Mouse (Mus musculus) cerebellum, adult 2 months (tissue): ENCODE results near the gene Bves. TPM values are rescaled to one million over a fixed set of nuclear protein-coding genes. Genes with fewer than 3 reads are reported as not detected.

Source experiments
- DNase-seq, 2 experiments: peaks; one replicate each; pipeline ENCODE4 v3.0.0; 2021
- H3K27ac ChIP-seq: fragments of 200-500 bp; 2 replicates; pipeline ENCODE4 v1.5.1; 2012; ENCODE audit warnings: low read length, control low read depth, inconsistent platforms; ENCODE audit not compliant: insufficient read depth
- H3K27me3 ChIP-seq: fragments of 200-500 bp; 2 replicates; pipeline ENCODE4 v1.6.1; 2012; ENCODE audit warnings: inconsistent platforms, mild to moderate bottlenecking, low read length, moderate library complexity; ENCODE audit not compliant: control insufficient read depth, insufficient read depth
- H3K4me1 ChIP-seq: fragments of 200-500 bp; 2 replicates; pipeline ENCODE4 v1.6.1; 2011; ENCODE audit warnings: low read length; ENCODE audit not compliant: control insufficient read depth, insufficient read depth
- H3K4me3 ChIP-seq: fragments of 200-500 bp; replicated peaks from 2 replicates; pipeline ENCODE3; 2011; ENCODE audit warnings: mild to moderate bottlenecking, low read depth, low read length, control low read depth; ENCODE audit not compliant: insufficient read depth
- CTCF ChIP-seq: fragments of 200-500 bp; IDR thresholded peaks from 2 replicates; pipeline ENCODE4 v1.5.1; 2011; ENCODE audit warnings: low read depth, mild to moderate bottlenecking, control low read depth, low read length, moderate library complexity, borderline replicate concordance; ENCODE audit not compliant: insufficient read depth
- POLR2A ChIP-seq: fragments of 200-500 bp; IDR thresholded peaks from 2 replicates; pipeline ENCODE4 v1.6.1; 2011; ENCODE audit warnings: low read length, control low read depth, borderline replicate concordance; ENCODE audit not compliant: insufficient read depth
- WGBS: fragments of 180-500 bp; shearing (Covaris S2); methylation state at CpG from one replicate; pipeline ENCODE4 v1.1.7; 2018; 5-methylcytosine and 5-hydroxymethylcytosine counted together
- polyA plus RNA-seq: library from polyadenylated mRNA; depleted of rRNA; stranded (reverse); fragments of >200 nt; gene quantifications from 2 replicates; pipeline ENCODE4 v1.2.3, GENCODE M21; 2012

Gene Bves
- polyA plus RNA-seq, 1 experiment, result 0.62 TPM

DNA sequence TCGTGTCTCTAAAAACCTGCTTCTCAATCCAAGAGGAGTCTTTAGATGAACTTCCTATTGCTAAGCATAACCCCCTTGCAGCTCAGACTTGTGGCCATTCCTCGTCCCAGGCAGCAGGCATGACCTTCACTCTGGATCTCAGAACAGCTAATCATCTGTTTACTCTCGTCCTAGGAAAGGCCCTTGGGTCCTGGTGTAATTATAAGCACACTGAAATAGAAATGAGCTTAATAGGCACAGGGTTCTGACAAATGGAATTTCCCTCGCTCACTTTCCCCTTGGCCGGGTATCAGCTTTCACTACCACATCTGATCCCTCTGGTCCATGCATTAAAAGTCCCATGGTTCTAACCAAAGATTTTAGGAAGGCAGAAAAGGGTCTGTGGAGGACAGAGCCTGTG is 27.8 kb downstream of the Bves start:
- H3K4me1 ChIP-seq, result no peaks in the 10 kb centered on the region
- TF ChIP-seq CTCF, result no peak
- TF ChIP-seq POLR2A, result no peak
- 61% methylated on average over 5 of the region's 5 CpGs for WGBS
- H3K4me3 ChIP-seq, result no peak overlapping the region
- no peaks in the 10 kb centered on the region for H3K27me3 ChIP-seq
- H3K27ac ChIP-seq, result no peak overlapping the region
- DNase-seq, result no peak

DNA sequence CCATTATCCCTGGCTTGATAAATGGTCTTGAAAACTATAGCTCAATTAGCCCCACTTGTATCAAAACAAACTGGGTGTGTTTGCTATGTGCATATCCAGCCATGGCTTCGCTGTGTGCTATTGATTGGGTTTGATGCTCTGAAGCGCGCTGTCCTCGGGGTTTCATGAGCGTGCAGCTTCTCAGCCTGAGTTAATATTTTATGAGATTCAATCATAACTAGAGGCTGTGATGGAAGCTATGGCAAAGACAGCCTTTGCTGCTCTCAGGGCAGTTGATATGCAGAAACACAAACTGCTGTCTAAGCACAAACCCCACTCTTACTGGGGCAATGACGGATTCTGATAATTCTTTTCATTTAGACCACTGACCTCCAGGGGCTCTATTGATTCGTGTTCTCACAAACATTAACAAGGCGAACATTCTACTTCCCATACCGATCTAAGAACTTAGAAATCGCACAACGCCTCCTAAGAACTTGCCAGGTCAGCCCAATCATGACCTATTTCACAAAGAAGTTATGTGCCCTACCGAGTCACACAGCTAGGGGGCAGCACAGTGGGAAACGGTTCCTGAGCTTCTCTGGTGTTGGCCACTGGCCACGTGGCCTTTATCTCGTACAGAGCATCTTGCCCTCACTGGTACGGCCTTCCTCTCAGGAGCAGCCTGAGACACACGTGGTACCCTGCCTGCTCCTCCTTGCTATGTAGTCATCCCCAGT is 31.6 kb downstream of the Bves start:
- WGBS, result 88% methylated on average over 17 of the region's 17 CpGs
- no peak for TF ChIP-seq CTCF
- TF ChIP-seq POLR2A, result no peak
- no peaks in the 10 kb centered on the region for H3K4me1 ChIP-seq

GRCm38 (mm10) chr10:45369639-45370038 is 34.1 kb downstream of the Bves start:
- Histone ChIP-seq H3K4me1 (no peaks in the 10 kb centered on the region), H3K27me3 (no peaks in the 10 kb centered on the region), H3K27ac (no peak overlapping the region), H3K4me3 (no peak overlapping the region)
- 89% methylated on average over 3 of the region's 3 CpGs for WGBS
- TF ChIP-seq CTCF (no peak), POLR2A (no peak)
- no peak for DNase-seq

More for the DNA sequence above, 31.6 kb downstream of the Bves start:
- no peak overlapping the region for H3K4me3 ChIP-seq
- DNase-seq, result no peak
- H3K27me3 ChIP-seq, result no peaks in the 10 kb centered on the region
- no peak overlapping the region for H3K27ac ChIP-seq

GRCm38 (mm10) chr10:45370545-45370944 is 35.0 kb downstream of the Bves start:
- 87% methylated on average over 2 of the region's 2 CpGs for WGBS
- Histone ChIP-seq H3K4me1 (no peaks in the 10 kb centered on the region), H3K27ac (no peak overlapping the region), H3K4me3 (no peak overlapping the region), H3K27me3 (no peaks in the 10 kb centered on the region)
- TF ChIP-seq CTCF, result no peak
- TF ChIP-seq POLR2A, result no peak
- DNase-seq, result no peak

DNA sequence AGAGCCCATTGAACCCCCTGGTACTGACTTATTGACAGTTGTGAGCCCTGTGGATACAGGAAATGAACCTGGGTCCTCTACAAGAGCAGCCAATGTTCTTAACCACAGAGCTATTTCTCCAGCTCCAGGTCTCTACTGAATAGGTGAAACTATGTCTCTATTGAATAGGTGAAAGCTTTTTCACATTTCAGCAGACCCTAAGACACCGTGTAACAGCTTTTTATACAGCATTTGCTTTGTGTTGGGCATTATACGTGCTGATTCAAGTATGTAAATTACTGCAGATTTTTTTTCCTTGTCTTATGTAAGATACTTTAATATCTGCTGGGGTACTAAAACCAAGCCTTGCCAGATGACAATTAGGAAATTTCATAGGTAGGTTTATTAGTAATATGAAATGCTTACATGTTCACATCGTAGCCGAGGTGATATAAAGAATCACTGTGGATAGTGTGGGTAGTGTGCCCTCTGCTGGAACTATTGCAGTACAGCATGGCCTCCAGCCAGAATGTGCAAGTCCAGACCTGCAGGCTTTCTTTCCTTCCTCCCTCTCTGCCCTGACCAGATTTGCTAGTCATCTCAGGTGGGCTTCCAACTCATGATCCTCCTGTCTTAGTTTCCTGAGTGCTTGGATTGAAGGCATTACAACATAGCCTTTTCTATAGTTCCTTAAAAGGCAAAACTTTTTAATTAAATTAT is 37.6 kb downstream of the Bves start:
- 36% methylated on average over 4 of the region's 4 CpGs for WGBS
- no peak overlapping the region for H3K27ac ChIP-seq
- no peak overlapping the region for H3K4me3 ChIP-seq
- TF ChIP-seq POLR2A (no peak), CTCF (peak; percentile 78)
- H3K27me3 ChIP-seq, result no peaks in the 10 kb centered on the region
- H3K4me1 ChIP-seq, result no peaks in the 10 kb centered on the region
- peak; percentile 57 for DNase-seq

- DNase-seq, result no peak
- WGBS, result 94% methylated on average over 3 of the region's 3 CpGs
- Histone ChIP-seq H3K4me3 (no peak overlapping the region), H3K4me1 (no peaks in the 10 kb centered on the region), H3K27ac (no peak overlapping the region), H3K27me3 (no peaks in the 10 kb centered on the region; the same call in 1 of the 2 replicates)
- TF ChIP-seq CTCF, result no peak
- TF ChIP-seq POLR2A, result no peak
Observed at GRCm38 (mm10) chr10:45378269-45378668, 42.7 kb downstream of the Bves start.

DNA sequence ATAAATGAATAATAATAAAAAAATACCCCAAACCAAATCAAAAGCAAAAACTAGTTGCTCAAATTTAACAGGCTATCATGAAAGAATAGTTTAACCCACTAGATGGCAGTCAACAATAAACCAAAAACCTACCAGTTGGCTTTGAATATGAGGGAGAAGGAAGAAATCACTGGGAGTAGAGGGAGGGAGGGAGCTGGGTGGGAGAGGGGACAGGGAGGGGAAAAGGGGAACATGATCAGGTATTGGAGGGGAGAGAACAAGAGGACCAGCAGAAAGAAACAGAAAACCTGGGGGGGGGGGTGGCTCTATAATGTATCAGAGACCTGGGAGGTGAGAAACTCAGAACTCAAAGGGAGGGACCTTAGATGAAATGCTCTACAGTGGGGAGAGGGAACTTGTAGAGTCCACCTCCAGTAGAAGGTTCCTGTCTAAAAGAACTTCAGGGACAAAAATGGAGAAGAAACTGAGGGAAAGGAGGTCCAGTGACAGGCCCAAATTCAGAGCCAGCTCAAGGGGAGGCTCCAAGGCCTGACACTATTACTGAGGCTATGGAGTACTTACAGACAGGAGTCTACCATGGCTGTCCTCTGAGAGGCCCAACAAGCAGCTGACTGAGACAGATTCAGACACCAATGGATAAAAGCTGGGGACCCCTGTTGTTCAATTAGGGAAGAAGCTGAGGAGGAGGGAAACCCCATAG is 46.5 kb downstream of the Bves start:
- no peak for DNase-seq
- no peaks in the 10 kb centered on the region; the same call in 1 of the 2 replicates for H3K27me3 ChIP-seq
- no peak for TF ChIP-seq POLR2A
- TF ChIP-seq CTCF, result no peak
- H3K27ac ChIP-seq, result no peak overlapping the region
- no peaks in the 10 kb centered on the region for H3K4me1 ChIP-seq
- no peak overlapping the region for H3K4me3 ChIP-seq

DNA sequence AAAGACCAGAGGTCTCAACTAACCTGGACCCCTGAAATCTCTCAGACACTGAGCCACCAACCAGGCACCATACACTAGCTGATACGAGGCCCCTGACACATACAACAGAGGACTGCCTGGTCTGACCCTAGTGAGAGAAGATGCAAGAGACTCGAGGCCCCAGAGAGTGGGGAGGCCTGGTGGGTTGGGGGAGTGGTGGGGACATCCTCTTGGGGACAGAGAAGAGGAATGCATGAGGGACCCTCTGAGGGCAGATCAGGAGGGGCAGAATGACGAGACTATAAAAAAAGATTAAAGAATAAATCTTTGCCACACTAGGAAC is 47.0 kb downstream of the Bves start:
- no peak overlapping the region for H3K4me3 ChIP-seq
- no peaks in the 10 kb centered on the region; the same call in 1 of the 2 replicates for H3K27me3 ChIP-seq
- no peak for TF ChIP-seq POLR2A
- TF ChIP-seq CTCF, result no peak
- H3K27ac ChIP-seq, result no peak overlapping the region
- DNase-seq, result no peak
- WGBS, result 58% methylated on average over 3 of the region's 3 CpGs
- no peaks in the 10 kb centered on the region for H3K4me1 ChIP-seq
